Mouse (Mus musculus): ENCODE results near the gene Hic1.

DNA sequence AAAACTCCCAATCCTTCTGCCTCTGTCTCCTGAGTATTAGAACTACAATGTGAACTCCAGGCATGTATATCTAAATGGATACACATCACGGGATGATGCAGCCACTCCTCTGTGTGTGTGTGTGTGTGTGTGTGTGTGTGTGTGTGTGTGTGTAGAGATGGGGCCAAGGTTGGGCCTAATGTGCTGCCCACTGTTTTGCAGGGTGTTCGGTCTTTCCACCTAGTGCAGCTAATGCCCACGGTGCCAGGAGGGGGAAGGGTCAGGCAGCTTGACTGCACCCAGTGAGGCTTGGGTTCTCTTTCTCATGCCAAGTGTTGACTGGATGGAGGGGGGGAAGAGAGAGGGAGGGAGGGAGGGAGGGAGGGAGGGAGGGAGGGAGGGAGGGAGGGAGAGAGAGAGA lies 43.6 kb upstream of the Hic1 start:
- TF ChIP-seq CTCF (IDR thresholded peaks at IDR 0.05; ENCODE audit: borderline replicate concordance, insufficient read depth, low read length), result no peak
- no peak for TF ChIP-seq POLR2A (IDR thresholded peaks at IDR 0.05; ENCODE audit: low read depth, low read length)
